Mouse (Mus musculus): ENCODE data around the gene Pafah1b2.

GRCm38 (mm10) chr9:45945721-45946120 lies 66.8 kb downstream of the Pafah1b2 start:
- TF ChIP-seq POLR2A (IDR thresholded peaks at IDR 0.05; ENCODE audit: borderline replicate concordance, extremely low read depth, insufficient read depth, insufficient read length, poor library complexity, severe bottlenecking) (no peak), CTCF (IDR thresholded peaks at IDR 0.05; ENCODE audit: borderline replicate concordance, extremely low read depth, insufficient read depth, insufficient read length) (no peak)
